Mouse (Mus musculus) ES-Bruce4 (cell line): Measurements from ENCODE around the gene Slc39a13. TPM values are rescaled to one million over a fixed set of nuclear protein-coding genes. Genes with fewer than 3 reads are reported as not detected.

ENCODE experiments used
- H3K27ac ChIP-seq: 2 replicates; pipeline ENCODE4 v1.5.1; 2012; ENCODE audit warnings: low read length, inconsistent platforms; ENCODE audit not compliant: insufficient read depth
- H3K27me3 ChIP-seq: 2 replicates; pipeline ENCODE4 v1.6.1; 2012; ENCODE audit warnings: mild to moderate bottlenecking, low read length, inconsistent platforms; ENCODE audit not compliant: control insufficient read depth, poor library complexity, insufficient read depth, severe bottlenecking
- H3K36me3 ChIP-seq: 2 replicates; pipeline ENCODE4 v1.6.1; 2012; ENCODE audit warnings: inconsistent platforms, mild to moderate bottlenecking, low read length, moderate library complexity; ENCODE audit not compliant: control insufficient read depth, poor library complexity, insufficient read depth, severe bottlenecking
- H3K4me1 ChIP-seq: one replicate; pipeline ENCODE4 v1.8.1; 2011; ENCODE audit warnings: low read length; ENCODE audit not compliant: control insufficient read depth, insufficient read depth
- H3K4me3 ChIP-seq: 2 replicates; pipeline ENCODE4 v1.5.1; 2011; ENCODE audit warnings: low read depth, mild to moderate bottlenecking, low read length
- H3K9ac ChIP-seq: 2 replicates; pipeline ENCODE4 v1.6.1; 2012; ENCODE audit warnings: low read depth, mild to moderate bottlenecking, inconsistent platforms; ENCODE audit not compliant: poor library complexity, severe bottlenecking
- H3K9me3 ChIP-seq: replicated peaks from 2 replicates; pipeline ENCODE4 v1.6.1; 2012; ENCODE audit warnings: mild to moderate bottlenecking, low read length, inconsistent platforms; ENCODE audit not compliant: control insufficient read depth, poor library complexity, insufficient read depth, severe bottlenecking
- CTCF ChIP-seq: IDR thresholded peaks from one replicate; pipeline ENCODE4 v1.8.1; 2011; ENCODE audit warnings: low read depth, low read length
- EP300 ChIP-seq: IDR thresholded peaks from 2 replicates; pipeline ENCODE4 v1.6.1; 2011; ENCODE audit warnings: low read depth, low read length; ENCODE audit not compliant: insufficient read depth
- POLR2A ChIP-seq: IDR thresholded peaks from one replicate; pipeline ENCODE4 v1.8.1; 2011; ENCODE audit warnings: low read length; ENCODE audit not compliant: insufficient read depth
- polyA plus RNA-seq: library from polyadenylated mRNA; stranded (reverse); fragments of >200 nt; gene quantifications from 2 replicates; pipeline ENCODE4 v1.2.4, GENCODE M21; 2011; ENCODE audit warnings: low read depth; ENCODE audit not compliant: missing spikeins, insufficient read depth, insufficient read length

The Slc39a13 gene
- polyA plus RNA-seq, 1 experiment = 9.2 TPM

GRCm38 (mm10) chr2:91064211-91064610 is 6.0 kb downstream of the Slc39a13 start:
- Histone ChIP-seq H3K4me1 (no peaks in the 10 kb centered on the region), H3K27me3 (no peaks in the 10 kb centered on the region), H3K9ac (no peak overlapping the region), H3K36me3 (peaks cover 3% of the 10 kb centered on the region; the same call in 1 of the 2 replicates), H3K9me3 (no peaks in the 10 kb centered on the region), H3K27ac (no peak overlapping the region), H3K4me3 (no peak overlapping the region)
- TF ChIP-seq CTCF (peak; percentile 19), POLR2A (no peak)

GRCm38 (mm10) chr2:91062779-91063606 is 7.2 kb downstream of the Slc39a13 start:
- no peak overlapping the region for H3K27ac ChIP-seq
- H3K4me1 ChIP-seq = no peaks in the 10 kb centered on the region
- no peak overlapping the region for H3K9ac ChIP-seq
- H3K4me3 ChIP-seq = no peak overlapping the region
- peaks cover 13% of the 10 kb centered on the region for H3K36me3 ChIP-seq
- TF ChIP-seq CTCF = no peak
- TF ChIP-seq POLR2A = no peak
- H3K27me3 ChIP-seq = no peaks in the 10 kb centered on the region
- H3K9me3 ChIP-seq = no peaks in the 10 kb centered on the region

- no peaks in the 10 kb centered on the region for H3K9me3 ChIP-seq
- H3K36me3 ChIP-seq = peaks cover 22% of the 10 kb centered on the region
- H3K27me3 ChIP-seq = no peaks in the 10 kb centered on the region
- H3K4me1 ChIP-seq = no peaks in the 10 kb centered on the region
- no peak overlapping the region for H3K27ac ChIP-seq
- H3K4me3 ChIP-seq = no peak overlapping the region
- H3K9ac ChIP-seq = no peak overlapping the region
- TF ChIP-seq EP300 (no peak), CTCF (no peak), POLR2A (no peak)
Observed at GRCm38 (mm10) chr2:91061849-91062481, 8.3 kb downstream of the Slc39a13 start.

GRCm38 (mm10) chr2:91060544-91061355 is 9.5 kb downstream of the Slc39a13 start:
- H3K36me3 ChIP-seq = peaks cover 35% of the 10 kb centered on the region
- H3K9ac ChIP-seq = no peak overlapping the region
- H3K27ac ChIP-seq = no peak overlapping the region

GRCm38 (mm10) chr2:91059376-91059775 is 10.8 kb downstream of the Slc39a13 start:
- no peak overlapping the region for H3K4me3 ChIP-seq
- no peak overlapping the region for H3K27ac ChIP-seq
- peaks cover 38% of the 10 kb centered on the region for H3K36me3 ChIP-seq
- no peak overlapping the region for H3K9ac ChIP-seq
- no peaks in the 10 kb centered on the region for H3K9me3 ChIP-seq
- H3K27me3 ChIP-seq = no peaks in the 10 kb centered on the region
- TF ChIP-seq CTCF (no peak), EP300 (no peak), POLR2A (no peak)
- H3K4me1 ChIP-seq = no peaks in the 10 kb centered on the region

More at GRCm38 (mm10) chr2:91060544-91061355, 9.5 kb downstream of the Slc39a13 start:
- TF ChIP-seq CTCF (peak; percentile 52), POLR2A (no peak)
- Histone ChIP-seq H3K9me3 (no peaks in the 10 kb centered on the region), H3K4me1 (no peaks in the 10 kb centered on the region), H3K4me3 (no peak overlapping the region), H3K27me3 (no peaks in the 10 kb centered on the region)

- Histone ChIP-seq H3K27me3 (no peaks in the 10 kb centered on the region), H3K9ac (no peak overlapping the region), H3K27ac (no peak overlapping the region), H3K9me3 (no peaks in the 10 kb centered on the region), H3K36me3 (peaks cover 38% of the 10 kb centered on the region), H3K4me3 (no peak overlapping the region), H3K4me1 (no peaks in the 10 kb centered on the region)
- TF ChIP-seq EP300 (no peak), CTCF (no peak), POLR2A (no peak)
Observed at GRCm38 (mm10) chr2:91058435-91058834, 11.8 kb downstream of the Slc39a13 start.
